Mouse (Mus musculus) ES-E14 (cell line): ENCODE data around the gene Atp6v1b1.

ENCODE experiments used
- CHD2 ChIP-seq: IDR thresholded peaks from 2 replicates; pipeline ENCODE4 v1.6.1; 2014; ENCODE audit warnings: mild to moderate bottlenecking, low read depth, low read length, inconsistent platforms
- HCFC1 ChIP-seq: IDR thresholded peaks from 2 replicates; pipeline ENCODE4 v1.6.1; 2012; ENCODE audit warnings: low read length, inconsistent platforms, borderline replicate concordance; ENCODE audit not compliant: insufficient read depth
- MAFK ChIP-seq: IDR thresholded peaks from 2 replicates; pipeline ENCODE4 v1.6.1; 2014; ENCODE audit warnings: mild to moderate bottlenecking, low read depth, low read length, inconsistent platforms; ENCODE audit not compliant: insufficient read depth
- ZNF384 ChIP-seq: IDR thresholded peaks from 2 replicates; pipeline ENCODE4 v1.6.1; 2012; ENCODE audit warnings: low read depth, low read length, inconsistent platforms

DNA sequence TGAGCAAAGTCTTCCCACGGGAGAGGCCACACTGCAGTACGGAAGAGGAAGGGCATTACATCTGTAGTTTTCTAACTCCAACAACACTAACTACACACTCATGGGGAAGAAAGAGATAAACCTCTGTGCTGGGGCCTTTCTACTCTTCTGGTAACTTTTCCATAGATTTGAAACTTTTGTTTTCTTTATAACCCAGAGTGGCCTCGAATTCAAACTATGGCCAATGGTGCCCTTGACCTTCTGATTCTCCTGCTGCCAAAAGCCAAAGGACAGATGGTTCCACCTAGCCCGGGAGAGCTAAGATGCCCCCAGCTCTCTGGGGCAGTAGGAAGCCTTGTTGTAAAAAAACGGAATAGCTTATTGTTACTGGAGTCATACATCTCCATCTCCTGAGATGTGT, 42.8 kb upstream of the Atp6v1b1 start:
- TF ChIP-seq HCFC1 = no peak
- TF ChIP-seq ZNF384 = no peak
- TF ChIP-seq CHD2 = no peak
- no peak for TF ChIP-seq MAFK
